Mouse (Mus musculus): ENCODE results near the gene Has1. TPM values are rescaled to one million over a fixed set of nuclear protein-coding genes. Genes with fewer than 3 reads are reported as not detected.

Gene Has1
- total RNA-seq, 2 experiments from 2014 or later = 0.09 to 0.19 TPM

Small RNA genes lying within 50 kb of the gene (microRNA-seq; reads per million reads assigned to microRNA genes)
- 0 reads per million in 2 experiments for gene Gm25927
- gene Mir125a = 1,228 to 2,664 reads per million in 2 experiments
- gene Mir99b = 4,899 to 5,021 reads per million in 2 experiments
- gene Mirlet7e = 0 reads per million in 2 experiments

Other genes with a start within 250 kb of the Has1 start
- gene Lnpep, start 230.2 kb downstream of the Has1 start, total RNA-seq (2021) = 10 to 100 TPM; 91.2 to 95.0 TPM
- not detected for gene Vmn2r90, start 151.5 kb downstream of the Has1 start, total RNA-seq (2021)
- gene Spaca6, start 28.0 kb downstream of the Has1 start, total RNA-seq (2021) = 10 to 100 TPM; 14.3 to 28.7 TPM
- gene Fpr1, start 28.7 kb upstream of the Has1 start, total RNA-seq (2021) = under 1 TPM in 1 of 2 experiments, not detected in 1; 0.32 TPM
- gene Fpr2, start 32.6 kb upstream of the Has1 start, total RNA-seq (2021) = under 1 TPM in 1 of 2 experiments, not detected in 1; 0.47 TPM
- gene Fpr3, start 32.6 kb upstream of the Has1 start, total RNA-seq (2021) = not detected
- not detected for gene Fpr-rs4, start 166.5 kb upstream of the Has1 start, total RNA-seq (2021)
- not detected for gene Vmn2r124, start 194.2 kb upstream of the Has1 start, total RNA-seq (2021)
- not detected for gene Vmn2r91, start 229.8 kb upstream of the Has1 start, total RNA-seq (2021)

All from gastrocnemius, postnatal 10 days (tissue).